Mouse (Mus musculus) small intestine, adult 2 months (tissue): Measurements from ENCODE around the gene Slc7a4. TPM values are rescaled to one million over a fixed set of nuclear protein-coding genes. Genes with fewer than 3 reads are reported as not detected.

Experiments
- H3K27ac ChIP-seq: fragments of 200-500 bp; 2 replicates; pipeline ENCODE4 v1.5.1; 2012; ENCODE audit warnings: low read depth, low read length, control low read depth, inconsistent platforms; ENCODE audit not compliant: insufficient read depth
- H3K27me3 ChIP-seq: fragments of 200-500 bp; 2 replicates; pipeline ENCODE4 v1.6.1; 2012; ENCODE audit warnings: mild to moderate bottlenecking, moderate library complexity, low read length, inconsistent platforms; ENCODE audit not compliant: control insufficient read depth, insufficient read depth
- H3K36me3 ChIP-seq: fragments of 200-500 bp; 2 replicates; pipeline ENCODE4 v1.6.1; 2012; ENCODE audit warnings: mild to moderate bottlenecking, low read length, control low read depth, inconsistent platforms; ENCODE audit not compliant: control insufficient read depth, insufficient read depth
- H3K4me1 ChIP-seq: fragments of 200-500 bp; 2 replicates; pipeline ENCODE4 v1.6.1; 2012; ENCODE audit warnings: low read length, inconsistent platforms, mixed read lengths; ENCODE audit not compliant: control insufficient read depth, insufficient read depth, insufficient read length
- H3K4me3 ChIP-seq: fragments of 200-500 bp; 2 replicates; pipeline ENCODE4 v1.5.1; 2012; ENCODE audit warnings: low read depth, mild to moderate bottlenecking, control low read depth, inconsistent platforms, low read length, moderate library complexity
- CTCF ChIP-seq: fragments of 200-500 bp; IDR thresholded peaks from 2 replicates; pipeline ENCODE4 v1.5.1; 2012; ENCODE audit warnings: low read depth, mild to moderate bottlenecking, control low read depth, inconsistent platforms, low read length, moderate library complexity, mixed read lengths; ENCODE audit not compliant: insufficient replicate concordance, insufficient read length; ENCODE audit errors: extremely low read depth
- POLR2A ChIP-seq: fragments of 200-500 bp; IDR thresholded peaks from 2 replicates; pipeline ENCODE4 v1.6.1; 2012; ENCODE audit warnings: low read depth, mild to moderate bottlenecking, control low read depth, inconsistent platforms, low read length, moderate library complexity
- WGBS: fragments of 180-500 bp; shearing (Covaris S2); methylation state at CpG from one replicate; pipeline ENCODE4 v1.1.7; 2018; 5-methylcytosine and 5-hydroxymethylcytosine counted together
- polyA plus RNA-seq: library from polyadenylated mRNA; depleted of rRNA; stranded (reverse); fragments of >200 nt; gene quantifications from 2 replicates; pipeline ENCODE4 v1.2.3, GENCODE M21; 2012; rRNA removed

Gene Slc7a4
- 13.5 and 13.7 TPM in 2 replicates for polyA plus RNA-seq

DNA sequence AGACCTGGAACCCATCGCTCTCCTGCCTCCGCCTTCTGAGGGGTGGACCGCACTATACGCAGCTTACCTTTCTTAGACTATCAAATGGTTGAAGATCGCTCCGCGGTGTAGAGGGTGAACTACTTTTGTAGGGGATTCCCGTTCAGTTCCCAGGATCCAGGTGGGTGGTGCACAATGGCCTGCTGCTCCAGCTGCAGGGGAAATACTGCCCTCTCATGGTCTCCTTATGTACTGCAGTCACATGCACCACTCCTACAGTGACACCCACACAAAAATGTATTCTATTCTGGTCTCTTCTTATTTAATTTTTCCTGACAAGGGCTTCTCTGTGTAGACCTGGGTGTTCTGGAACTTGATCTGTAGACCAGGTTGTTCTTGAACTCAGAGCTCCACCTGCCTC lies at the start of gene Slc7a4:
TSS of gene Slc7a4 (minus strand) at position 151 of the 400 bp plus-strand sequence.
- Histone ChIP-seq H3K27me3 (no peaks in the 10 kb centered on the region), H3K27ac (no peak within 1 kb of the TSS), H3K36me3 (no peaks in the 10 kb centered on the region), H3K4me3 (no peak within 1 kb of the TSS), H3K4me1 (no peaks in the 10 kb centered on the region)
- WGBS: 33% methylated on average over 8 of the region's 8 CpGs
- TF ChIP-seq CTCF (peak; percentile 65; the same call in 1 of the 2 replicates), POLR2A (no peak)

DNA sequence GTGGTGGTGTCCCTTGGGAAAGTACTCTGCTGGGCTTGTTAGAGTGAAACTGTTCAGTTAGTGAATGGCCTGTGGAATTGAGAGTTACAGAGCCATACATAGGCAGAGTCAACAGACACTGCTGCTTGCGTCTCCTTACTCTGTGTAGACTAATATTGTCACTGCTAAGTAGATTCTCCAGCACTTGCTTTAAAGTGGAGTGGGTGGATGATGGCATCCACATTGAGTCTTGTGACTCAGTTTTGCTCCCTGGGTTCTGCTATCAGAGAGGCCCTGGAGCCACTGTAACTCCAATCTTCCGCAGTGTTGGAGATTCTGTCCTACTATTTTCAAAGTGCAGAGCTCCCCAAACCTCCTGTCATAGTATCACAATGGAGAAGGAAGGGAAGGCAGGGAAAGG lies 49.6 kb upstream of the Slc7a4 start:
- Histone ChIP-seq H3K27me3 (no peaks in the 10 kb centered on the region), H3K27ac (no peak overlapping the region), H3K4me1 (no peaks in the 10 kb centered on the region), H3K4me3 (no peak overlapping the region), H3K36me3 (peaks cover 33% of the 10 kb centered on the region)
- TF ChIP-seq POLR2A: no peak
- no peak for TF ChIP-seq CTCF
- 95% methylated on average over 2 of the region's 2 CpGs for WGBS

DNA sequence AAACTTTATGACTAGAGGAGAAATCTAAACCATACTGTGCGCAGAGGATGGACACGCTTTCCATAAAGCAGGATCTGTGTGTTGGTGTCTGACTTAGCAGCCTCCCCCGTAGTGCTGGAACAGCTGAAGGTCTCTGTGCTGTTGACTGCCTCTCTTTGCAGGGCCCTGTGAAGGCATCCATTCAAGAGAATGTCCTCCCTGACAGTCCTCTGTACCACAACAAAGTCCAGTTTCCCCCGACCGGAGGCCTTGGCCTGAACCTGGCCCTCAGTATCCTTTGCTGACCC lies 43.2 kb upstream of the Slc7a4 start:
- no peak for TF ChIP-seq CTCF
- TF ChIP-seq POLR2A: no peak
- WGBS: 98% methylated on average over 5 of the region's 5 CpGs
- peaks cover 43% of the 10 kb centered on the region for H3K36me3 ChIP-seq
- no peak overlapping the region for H3K4me3 ChIP-seq
- no peaks in the 10 kb centered on the region for H3K27me3 ChIP-seq
- H3K27ac ChIP-seq: no peak overlapping the region
- no peaks in the 10 kb centered on the region for H3K4me1 ChIP-seq

DNA sequence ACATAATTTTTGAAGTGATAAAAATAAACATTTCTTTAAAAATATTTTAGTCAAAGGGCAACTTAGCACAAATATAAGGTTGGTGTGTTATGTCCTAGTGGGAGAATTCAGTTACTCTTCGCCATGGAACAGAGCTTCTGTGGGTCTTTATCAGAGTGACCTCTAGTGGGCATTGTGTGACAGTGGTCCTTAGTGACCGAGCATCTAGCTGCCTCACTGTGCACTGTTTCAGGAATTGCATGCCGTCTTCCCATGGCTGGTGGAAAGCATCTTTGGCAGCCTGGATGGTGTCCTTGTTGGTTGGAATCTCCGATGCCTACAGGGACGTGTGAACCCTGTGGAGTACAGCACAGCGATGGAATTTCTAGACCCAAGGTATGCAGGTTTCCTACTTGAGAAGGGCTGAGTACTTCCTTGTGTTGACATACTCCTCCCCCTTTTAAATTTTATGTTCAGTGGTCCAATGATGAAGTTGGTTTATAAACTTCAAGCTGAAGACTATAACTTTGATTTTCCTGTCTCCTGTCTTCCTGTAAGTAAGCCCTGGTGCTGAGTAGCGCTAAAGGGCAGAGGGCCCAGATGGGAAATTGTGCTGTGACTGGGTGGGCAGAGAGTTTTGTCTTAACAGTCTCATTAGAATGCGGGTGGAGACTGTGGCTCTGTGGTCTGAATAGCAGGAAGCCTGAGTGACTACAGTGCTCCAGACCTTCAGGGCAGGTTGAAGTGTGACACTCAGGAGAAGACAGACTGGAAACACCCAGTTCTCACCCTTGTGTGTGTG lies 42.7 kb upstream of the Slc7a4 start:
- TF ChIP-seq POLR2A (no peak), CTCF (peak; percentile 36; the same call in 1 of the 2 replicates)
- Histone ChIP-seq H3K36me3 (peaks cover 40% of the 10 kb centered on the region), H3K27me3 (no peaks in the 10 kb centered on the region), H3K4me3 (no peak overlapping the region), H3K4me1 (no peaks in the 10 kb centered on the region), H3K27ac (no peak overlapping the region)
- 66% methylated on average over 8 of the region's 8 CpGs for WGBS

DNA sequence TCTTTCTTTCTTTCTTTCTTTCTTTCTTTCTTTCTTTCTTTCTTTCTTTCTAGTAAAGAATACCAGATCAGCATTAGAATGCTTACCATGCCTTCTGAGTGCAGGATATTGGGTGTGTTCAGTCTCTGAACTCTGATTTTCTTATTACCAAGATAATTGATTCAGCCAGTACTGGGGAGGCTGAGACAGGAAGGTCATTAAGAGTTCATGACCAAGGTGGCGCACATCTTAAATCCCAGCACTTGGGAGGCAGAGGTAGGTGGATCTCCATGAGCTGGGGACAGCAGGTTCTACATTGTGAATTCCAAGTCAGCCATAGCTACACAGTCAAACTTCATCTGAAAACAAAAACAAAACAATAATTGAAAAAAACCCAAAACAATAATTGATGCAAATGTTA lies 38.9 kb upstream of the Slc7a4 start:
- WGBS: 90% methylated on average over 1 of the region's 1 CpGs
- Histone ChIP-seq H3K27ac (no peak overlapping the region), H3K27me3 (no peaks in the 10 kb centered on the region), H3K4me1 (no peaks in the 10 kb centered on the region), H3K4me3 (no peak overlapping the region), H3K36me3 (peaks cover 15% of the 10 kb centered on the region)
- TF ChIP-seq POLR2A (no peak), CTCF (no peak)

DNA sequence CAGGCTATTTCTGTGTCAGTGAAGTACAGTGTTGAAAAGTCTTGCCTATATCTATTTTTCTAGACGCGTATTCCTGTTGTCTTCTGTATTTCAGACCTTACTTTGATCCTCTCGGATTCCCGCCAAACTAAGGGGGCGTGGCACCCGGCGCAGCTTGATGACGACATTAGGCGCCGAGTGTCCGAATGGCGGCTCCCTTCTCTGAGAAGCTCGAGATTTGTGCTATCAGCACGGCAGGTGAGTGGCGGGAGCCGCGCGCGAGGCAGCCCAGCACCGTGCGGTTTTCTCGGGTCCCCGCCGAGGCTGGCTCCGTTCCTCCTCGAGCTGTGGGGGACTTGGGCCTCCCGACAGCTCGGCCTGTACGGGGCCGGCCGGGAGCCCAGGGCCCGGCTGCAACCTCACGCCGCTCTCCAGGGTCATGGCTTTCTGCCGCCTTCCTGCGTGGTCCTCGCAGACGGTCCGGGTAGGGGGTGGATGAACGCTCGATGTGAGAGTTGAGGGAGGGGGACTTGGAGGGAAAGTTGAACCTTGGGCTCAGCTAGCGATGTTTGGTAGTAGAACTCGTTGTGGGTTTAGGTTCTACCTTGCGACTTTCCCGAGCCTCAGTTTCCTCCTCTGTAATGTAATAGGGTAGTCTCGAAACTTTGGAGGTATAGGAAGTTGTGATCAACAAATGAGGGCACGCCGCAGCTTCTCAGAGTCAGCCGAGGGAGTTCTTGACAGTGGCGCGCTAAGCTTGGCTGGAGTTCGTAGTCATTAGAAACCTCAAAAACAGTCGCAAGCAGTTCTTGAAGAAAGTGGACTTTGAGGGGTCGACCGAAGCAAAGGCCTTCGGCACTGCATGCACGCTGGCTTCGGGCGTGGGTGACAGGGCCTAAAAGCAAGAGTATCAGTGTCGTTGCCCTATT lies 36.4 kb upstream of the Slc7a4 start, which contains the start of gene Smpd4:
TSS of gene Smpd4 (plus strand) at position 157 of the 908 bp plus-strand sequence.
- peak within 1 kb of the TSS; percentile 93 for H3K4me3 ChIP-seq
- H3K36me3 ChIP-seq: peaks cover 7% of the 10 kb centered on the region
- WGBS: 1% methylated on average over 60 of the region's 60 CpGs
- no peaks in the 10 kb centered on the region for H3K4me1 ChIP-seq
- no peak for TF ChIP-seq POLR2A
- H3K27me3 ChIP-seq: no peaks in the 10 kb centered on the region
- no peak within 1 kb of the TSS for H3K27ac ChIP-seq

DNA sequence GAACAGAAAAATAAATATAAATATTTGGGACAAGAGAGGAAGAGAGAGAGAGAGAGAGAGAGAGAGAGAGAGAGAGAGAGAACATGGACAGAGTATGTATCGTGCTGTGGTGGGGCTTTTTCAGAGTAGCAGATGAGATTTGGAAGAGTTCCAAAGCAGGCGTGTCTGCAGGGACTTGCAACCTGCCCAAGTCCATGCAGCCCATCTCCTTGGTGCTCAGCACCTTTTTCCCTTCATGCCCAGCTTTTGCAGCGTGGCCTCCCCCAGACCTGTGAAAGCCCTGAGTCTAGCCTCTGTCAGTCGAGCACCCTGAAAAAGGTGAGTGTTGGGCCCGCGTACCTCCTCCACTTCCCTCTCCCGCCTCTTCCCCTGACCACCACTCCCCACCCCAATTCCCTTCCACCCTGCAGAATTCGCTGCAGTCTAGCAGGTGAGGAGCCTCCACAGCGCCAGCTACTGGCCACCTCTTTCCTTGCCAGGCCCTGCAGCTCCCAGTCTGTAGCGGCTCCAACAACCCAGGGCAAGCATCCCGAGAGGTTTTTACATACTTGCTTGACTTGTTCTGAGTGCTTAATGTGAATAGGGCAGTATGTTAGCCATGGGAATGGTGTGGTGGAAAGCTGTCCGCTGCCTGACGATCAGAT lies 35.0 kb upstream of the Slc7a4 start:
- no peaks in the 10 kb centered on the region for H3K4me1 ChIP-seq
- H3K27me3 ChIP-seq: no peaks in the 10 kb centered on the region
- WGBS: 11% methylated on average over 13 of the region's 13 CpGs
- peaks cover 7% of the 10 kb centered on the region for H3K36me3 ChIP-seq
- H3K4me3 ChIP-seq: no peak overlapping the region
- no peak overlapping the region for H3K27ac ChIP-seq
- TF ChIP-seq CTCF (peak; percentile 69; the same call in 1 of the 2 replicates), POLR2A (no peak)
